Mouse (Mus musculus): ENCODE data around the gene Tshz3. TPM values are rescaled to one million over a fixed set of nuclear protein-coding genes. Genes with fewer than 3 reads are reported as not detected.

Gene Tshz3
- polyA plus RNA-seq (2017; shearing (Covaris generic)) = 0.06 TPM

DNA sequence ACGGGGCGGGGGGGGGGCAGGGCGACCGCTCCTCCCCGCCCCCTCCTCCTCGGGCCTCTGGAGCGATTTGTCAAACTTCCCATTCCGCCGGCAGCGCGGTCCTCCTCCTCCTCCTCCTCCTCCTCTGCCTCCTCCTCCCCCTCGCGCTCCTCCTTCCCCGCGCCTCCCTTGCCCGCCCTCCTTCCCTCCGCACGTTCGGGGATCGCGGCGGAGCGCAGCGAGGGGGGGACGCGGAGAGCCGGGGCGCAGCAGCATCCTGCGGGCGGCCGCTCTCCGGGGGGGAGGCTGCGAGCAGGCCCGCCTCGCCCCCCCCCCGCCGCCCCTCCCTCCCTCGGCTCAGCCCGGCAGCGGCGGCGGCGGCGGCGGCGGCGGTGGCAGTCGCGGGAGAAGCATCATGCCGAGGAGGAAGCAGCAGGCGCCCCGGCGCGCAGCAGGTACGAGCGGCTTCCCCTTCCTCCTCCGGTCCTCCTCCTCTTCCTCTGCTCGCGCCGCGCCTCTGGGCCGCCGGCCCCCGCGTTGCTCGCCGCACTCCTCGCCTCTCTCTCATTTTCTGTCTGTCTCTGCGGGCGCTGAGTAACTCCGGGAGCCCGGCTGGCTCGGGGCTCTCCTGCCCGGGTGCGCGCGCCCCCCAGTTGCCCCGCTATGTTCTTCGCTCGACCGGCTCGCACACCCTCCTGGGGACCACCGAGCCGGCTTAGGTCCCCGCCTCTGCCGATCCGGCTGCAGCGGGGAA, at the start of gene Tshz3:
TSS of gene Tshz3 (plus strand) at position 263 of the 733 bp plus-strand sequence.

All from naive thymus-derived CD4-positive, alpha-beta T cell, adult 5 months (primary cell).